Mouse (Mus musculus): ENCODE data around the gene Wdfy2.

DNA sequence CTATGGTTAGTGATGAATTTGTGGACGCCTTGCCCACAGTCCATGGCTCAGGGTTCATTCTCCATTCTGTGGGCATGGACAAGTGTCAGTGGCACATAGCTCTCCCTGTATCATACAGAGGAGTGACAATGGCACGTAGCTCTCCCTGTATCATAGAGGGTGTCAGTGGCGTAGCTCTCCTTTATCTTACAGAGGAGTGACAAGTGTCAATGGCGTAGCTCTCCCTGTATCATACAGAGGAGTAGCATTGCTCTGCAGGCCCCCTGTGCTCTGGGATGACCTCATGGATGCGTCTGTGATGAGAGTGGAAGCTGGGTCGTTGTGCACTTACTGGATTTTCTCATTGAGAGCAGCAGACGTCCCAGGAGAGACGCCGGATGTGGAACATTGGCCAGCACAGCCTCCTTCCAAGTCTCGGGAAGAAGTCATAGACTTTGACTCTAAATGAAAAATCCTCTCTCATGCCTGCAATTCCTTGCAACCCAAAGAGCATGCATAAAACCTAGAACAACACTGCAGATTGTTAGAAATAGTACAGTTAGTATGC is 79.1 kb downstream of the Wdfy2 start:
- TF ChIP-seq CTCF (IDR thresholded peaks at IDR 0.05; ENCODE audit: insufficient read depth, low read length): no peak
- no peak for TF ChIP-seq POLR2A (IDR thresholded peaks at IDR 0.05; ENCODE audit: borderline replicate concordance, extremely low read depth, low read depth, low read length)

Data from lung, adult 2 months (tissue).